Mouse (Mus musculus) 3T3-L1 (cell line): ENCODE data around the gene Cav1.
A peak's percentile ranks its signal among the peaks of the same experiment; 100 is the strongest.

Experiments used
- DNase-seq: peaks from one replicate; pipeline ENCODE4 v3.0.0-alpha.2; 2015; ENCODE audit warnings: low read depth, low spot score

Gene Cav1

GRCm38 (mm10) chr6:17317167-17317524 lies 11.0 kb downstream of the Cav1 start:
- DNase-seq, result no peak

DNA sequence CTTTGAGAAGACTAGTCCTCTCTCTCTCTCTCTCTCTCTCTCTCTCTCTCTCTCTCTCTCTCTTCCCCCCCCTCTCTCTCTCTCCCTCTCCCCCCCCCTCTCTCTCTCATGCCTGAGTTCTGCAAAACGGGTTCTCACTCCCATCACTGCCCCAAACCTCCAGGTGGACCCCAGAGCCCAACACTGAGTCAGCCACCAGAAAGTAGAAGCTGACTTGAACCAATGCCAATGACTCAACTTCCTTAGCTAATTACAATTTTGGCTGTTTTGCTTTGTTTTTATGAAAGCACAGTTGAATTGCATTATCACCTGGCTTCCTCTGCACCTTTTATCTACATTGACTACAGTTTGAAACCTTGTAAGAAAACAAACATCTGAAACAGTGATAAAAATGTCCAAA lies 11.8 kb downstream of the Cav1 start:
- peak; percentile 58 for DNase-seq

GRCm38 (mm10) chr6:17321976-17322375 lies 15.8 kb downstream of the Cav1 start:
- DNase-seq, result peak; percentile 60

GRCm38 (mm10) chr6:17327216-17327615 lies 21.1 kb downstream of the Cav1 start:
- no peak for DNase-seq

GRCm38 (mm10) chr6:17329801-17330200 lies 23.7 kb downstream of the Cav1 start:
- DNase-seq, result peak; percentile 37

GRCm38 (mm10) chr6:17337724-17338123 lies 31.6 kb downstream of the Cav1 start:
- DNase-seq, result no peak

DNA sequence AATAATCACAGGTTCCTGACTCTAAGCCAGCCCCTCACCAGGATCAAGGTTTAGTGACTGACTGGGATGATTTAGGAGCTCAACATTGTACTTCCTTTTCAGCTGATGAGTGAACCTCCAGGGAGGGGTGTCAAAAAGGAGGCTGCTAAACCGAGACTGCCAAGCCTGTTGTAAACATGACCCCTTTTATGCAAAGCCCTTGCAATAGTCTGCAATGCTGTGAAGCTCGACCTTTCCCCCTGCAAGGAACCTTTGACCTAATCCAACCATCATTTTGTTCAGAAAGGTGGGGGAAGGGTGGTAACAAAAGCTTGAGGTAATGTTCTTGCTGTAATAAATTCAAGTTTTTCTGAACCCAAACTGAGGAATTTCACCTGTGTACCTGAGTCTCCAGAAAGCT lies 34.3 kb downstream of the Cav1 start:
- no peak for DNase-seq

GRCm38 (mm10) chr6:17348011-17348410 lies 41.9 kb downstream of the Cav1 start:
- peak; percentile 94 for DNase-seq

DNA sequence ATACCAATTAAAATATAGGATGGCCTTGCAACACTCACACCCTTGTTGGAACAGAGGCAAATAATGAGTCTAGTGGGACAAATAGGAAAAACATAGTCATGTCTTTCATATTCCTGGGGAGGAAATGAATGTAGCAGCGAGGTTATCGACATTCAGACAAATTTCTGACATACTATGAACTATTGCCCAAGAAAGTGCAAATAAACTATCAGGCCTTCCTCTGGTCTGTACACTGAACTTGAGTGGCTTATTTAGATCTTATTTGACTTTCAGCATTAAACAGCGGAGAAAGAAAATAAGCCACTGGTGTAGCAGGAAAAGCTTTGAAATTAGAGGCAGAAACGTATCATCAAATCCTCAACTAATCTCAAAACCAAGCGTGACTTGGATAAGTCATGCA lies 44.7 kb downstream of the Cav1 start:
- no peak for DNase-seq

GRCm38 (mm10) chr6:17358896-17359690 lies 53.0 kb downstream of the Cav1 start:
- DNase-seq, result peak; percentile 90

DNA sequence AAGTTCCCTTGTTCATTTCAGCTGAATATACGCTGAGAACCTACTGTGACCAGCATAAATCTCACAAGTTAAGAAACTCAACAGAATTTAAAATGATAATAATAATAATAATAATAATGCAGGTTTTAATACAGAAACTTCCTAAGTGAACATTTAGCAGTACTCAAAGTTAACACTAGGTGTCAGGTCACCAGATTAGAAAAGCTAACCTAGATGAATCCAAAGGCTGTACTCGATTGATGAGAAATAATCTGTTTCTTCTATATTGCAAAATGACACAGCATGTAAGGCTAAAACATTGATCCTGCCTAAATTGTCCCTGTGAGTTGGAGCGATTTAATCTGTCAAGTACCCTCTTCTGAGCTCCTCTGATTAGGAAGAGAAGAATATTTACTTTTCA lies 56.6 kb downstream of the Cav1 start:
- peak; percentile 85 for DNase-seq

DNA sequence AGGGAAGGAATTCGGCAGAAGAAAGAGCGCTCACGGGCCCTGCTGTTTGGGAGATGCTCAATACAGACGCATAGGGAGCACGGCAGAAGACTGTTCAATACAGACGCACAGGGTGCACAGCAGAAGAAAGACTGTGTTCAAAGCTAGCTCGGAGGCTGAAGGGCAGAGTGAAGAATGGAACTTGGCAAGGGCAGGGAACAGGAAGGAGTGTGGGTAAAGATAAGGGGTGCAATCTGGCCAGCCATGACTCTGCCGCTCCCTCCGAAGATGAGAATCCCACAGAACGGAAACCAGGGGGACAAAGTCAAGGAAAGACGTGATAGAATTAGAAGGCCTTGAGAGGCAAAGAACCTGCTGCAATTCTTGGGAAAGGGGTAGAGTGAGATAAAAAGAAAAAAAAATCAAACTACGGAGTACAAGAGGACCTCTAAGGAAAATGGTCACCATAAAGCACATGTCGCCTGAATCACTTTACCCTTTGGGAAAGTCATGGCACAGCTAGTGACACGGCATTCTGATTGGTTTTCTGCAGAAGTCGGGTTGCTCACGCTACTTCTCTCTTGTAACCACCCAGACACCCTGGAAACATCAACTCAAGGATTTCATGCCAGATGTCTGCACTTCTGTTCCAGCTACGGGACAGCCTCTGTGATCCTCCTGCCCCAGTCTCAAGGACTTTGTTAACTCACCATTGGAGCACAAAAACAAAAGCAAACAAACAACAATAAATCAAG lies 57.5 kb downstream of the Cav1 start:
- no peak for DNase-seq

- DNase-seq, result no peak
Observed at GRCm38 (mm10) chr6:17374326-17374725, 68.2 kb downstream of the Cav1 start.

GRCm38 (mm10) chr6:17377371-17377770 lies 71.2 kb downstream of the Cav1 start:
- no peak for DNase-seq

- DNase-seq, result peak; percentile 37
Observed at GRCm38 (mm10) chr6:17380102-17380501, 74.0 kb downstream of the Cav1 start.

GRCm38 (mm10) chr6:17381690-17382089 lies 75.6 kb downstream of the Cav1 start:
- DNase-seq, result no peak

GRCm38 (mm10) chr6:17385531-17385930 lies 79.4 kb downstream of the Cav1 start:
- DNase-seq, result no peak

DNA sequence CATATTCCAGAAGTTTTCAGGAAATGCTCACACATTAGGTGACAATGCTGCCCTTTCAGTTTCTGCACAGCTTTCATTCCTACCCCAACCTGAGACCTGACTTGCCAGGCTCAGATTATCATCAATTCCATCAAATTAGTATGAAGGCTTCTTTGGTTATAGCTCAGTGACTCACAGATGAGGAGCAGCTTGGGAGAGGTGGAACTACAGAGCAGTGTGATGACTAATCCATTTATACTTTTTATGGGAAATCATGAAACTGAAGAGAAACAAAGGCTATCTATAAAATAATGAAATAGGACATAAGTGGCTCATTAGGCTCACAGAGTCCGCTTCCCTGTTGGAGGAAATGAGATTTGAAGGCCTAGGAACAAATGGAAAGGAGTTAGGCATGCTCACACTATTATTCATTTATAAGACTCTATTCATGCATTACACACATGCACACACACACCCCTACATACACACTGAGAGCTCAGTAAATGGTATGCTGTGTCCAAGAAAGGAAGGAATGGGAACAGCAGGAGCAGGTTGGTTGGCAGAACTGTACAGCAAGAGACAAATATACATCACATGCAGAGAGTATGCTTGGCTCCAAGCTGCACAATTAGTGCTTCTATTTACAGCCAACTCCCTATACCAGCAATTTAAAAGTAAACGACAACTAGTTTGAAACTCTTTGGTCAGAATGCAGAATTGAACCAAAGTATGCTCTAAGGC lies 82.0 kb downstream of the Cav1 start:
- peak; percentile 56 for DNase-seq
